Mouse (Mus musculus) yolk sac, embryonic 10.5 days (tissue): ENCODE data around the gene Scgn.

Experiments
- DNase-seq: peaks from one replicate; pipeline ENCODE4 v3.0.0-alpha.2; 2017; ENCODE audit warnings: low spot score

Scgn gene

DNA sequence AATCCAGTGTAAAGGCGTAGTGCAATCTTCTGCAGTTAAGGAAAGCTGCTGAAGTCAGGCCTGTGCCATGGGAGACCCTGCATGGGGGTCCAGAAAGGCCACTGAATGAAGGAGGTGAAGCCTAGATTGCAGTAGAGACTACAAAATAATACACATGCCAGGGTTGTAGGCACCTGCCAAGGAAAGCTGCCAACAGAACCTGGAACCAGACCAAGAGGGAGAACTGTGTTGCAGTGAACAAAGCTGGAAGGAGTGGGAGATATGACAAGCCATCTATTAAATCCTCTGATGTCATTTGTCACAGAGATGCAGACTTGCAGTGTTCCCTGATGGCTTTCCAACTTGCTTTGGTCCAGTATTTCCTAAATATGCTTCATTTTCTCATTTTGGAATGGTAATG, 52.3 kb downstream of the Scgn start:
- DNase-seq: no peak

DNA sequence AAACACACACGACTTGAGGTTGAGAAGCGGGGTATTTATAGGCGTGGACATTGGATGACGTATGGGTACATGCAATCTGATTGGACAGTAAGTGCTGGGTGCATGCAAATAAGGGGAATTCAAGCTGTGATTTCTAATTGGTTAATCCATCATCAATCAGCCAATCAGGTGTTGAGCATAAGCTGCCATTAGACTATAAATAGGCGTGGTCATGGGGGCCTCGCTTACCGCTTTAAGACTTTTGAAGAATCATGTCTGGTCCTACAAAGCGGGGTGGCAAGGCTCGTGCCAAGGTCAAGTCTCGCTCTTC, 56.8 kb downstream of the Scgn start, which contains the start of gene Hist1h2aa:
Gene Hist1h2aa (plus strand): TSS at position 252 of the 310 bp plus-strand sequence.
- DNase-seq: no peak

DNA sequence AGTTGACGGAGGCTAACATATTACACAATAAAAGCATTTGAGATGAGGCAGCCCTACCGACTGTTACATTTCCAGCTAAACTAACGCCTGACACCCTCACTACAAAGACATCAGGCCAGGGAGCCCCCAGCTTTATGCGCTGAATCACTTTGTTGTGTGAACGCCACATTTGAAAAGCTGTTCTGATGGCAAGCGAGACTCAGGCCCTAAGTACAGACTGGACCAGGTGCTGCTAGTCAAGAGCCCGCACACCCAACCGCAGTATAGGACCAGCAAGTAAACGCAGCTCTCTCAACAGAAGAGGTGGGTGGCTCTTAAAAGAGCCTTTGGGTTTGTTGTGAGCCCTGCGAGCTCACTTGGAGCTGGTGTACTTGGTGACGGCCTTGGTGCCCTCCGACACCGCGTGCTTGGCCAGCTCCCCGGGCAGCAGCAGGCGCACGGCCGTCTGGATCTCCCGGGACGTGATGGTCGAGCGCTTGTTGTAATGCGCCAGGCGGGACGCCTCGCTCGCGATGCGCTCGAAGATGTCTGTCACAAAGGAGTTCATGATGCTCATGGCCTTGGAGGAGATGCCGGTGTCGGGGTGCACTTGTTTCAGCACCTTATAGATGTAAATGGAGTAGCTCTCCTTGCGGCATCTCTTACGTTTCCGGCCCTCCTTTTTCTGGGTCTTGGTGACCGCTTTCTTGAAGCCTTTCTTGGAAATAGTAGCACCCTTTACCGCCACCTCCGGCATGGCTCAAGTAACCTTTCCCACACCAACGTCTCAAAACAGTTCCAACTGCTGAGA, 57.4 kb downstream of the Scgn start, which contains the start of gene Hist1h2ba:
Gene Hist1h2ba (minus strand): TSS at position 736 of the 790 bp plus-strand sequence.
- DNase-seq: no peak

DNA sequence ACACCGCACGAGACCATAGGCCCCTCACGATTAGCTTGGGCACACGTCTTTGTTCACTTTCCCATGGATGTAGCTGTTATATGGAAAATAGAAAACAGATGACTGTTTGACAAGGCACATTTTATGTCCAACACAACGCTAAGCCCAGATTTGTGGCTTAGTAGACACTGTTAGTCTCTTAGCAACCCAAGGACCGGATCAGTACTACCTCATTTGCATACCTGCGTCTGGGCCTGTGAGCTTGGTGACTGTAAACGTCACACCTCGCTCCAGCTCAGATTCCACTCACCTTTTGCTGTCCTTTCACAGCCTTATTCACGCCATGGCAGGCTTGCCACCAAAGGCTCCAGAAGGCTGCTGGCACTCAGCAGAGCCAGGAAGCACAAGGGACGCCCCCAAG, 60.1 kb downstream of the Scgn start:
- DNase-seq: no peak

DNA sequence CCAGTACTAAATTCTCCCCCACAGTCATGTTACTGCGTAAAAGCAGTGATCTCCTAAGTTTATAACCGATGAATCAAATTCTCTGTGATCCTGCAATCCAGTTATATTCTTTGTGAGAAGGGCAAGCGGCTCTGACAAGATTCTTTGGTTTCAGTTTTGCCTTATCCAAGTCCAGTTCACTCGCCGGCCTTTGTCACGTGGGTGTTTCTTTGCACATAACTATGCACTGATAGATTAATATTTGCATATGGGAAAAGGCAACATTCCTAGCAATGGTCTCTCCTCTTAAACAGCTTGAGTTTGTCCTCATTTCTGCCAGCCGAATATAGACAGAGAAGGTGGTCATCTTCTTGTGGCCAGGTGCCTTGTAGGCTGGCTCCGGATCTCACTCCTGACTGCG, 60.6 kb downstream of the Scgn start:
- no peak for DNase-seq

DNA sequence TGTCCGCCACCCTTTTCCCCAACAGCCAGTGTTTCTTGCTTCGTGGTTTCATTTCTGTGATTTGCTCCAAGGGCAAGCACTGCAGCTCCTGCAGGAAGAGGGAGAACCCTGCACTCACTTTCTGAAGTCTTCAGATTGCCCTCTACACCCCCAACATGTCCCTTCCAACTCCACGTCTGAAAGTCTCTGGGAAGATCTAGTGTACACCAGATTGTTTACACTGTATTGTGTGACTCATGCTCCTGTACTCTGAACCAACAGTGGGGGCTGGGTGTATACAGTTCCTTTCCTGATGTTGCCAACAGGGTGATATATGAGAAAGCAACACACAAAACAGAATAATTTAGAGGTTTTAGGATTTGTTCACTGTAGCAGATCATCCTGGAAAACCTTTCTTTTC, 62.4 kb downstream of the Scgn start:
- no peak for DNase-seq

DNA sequence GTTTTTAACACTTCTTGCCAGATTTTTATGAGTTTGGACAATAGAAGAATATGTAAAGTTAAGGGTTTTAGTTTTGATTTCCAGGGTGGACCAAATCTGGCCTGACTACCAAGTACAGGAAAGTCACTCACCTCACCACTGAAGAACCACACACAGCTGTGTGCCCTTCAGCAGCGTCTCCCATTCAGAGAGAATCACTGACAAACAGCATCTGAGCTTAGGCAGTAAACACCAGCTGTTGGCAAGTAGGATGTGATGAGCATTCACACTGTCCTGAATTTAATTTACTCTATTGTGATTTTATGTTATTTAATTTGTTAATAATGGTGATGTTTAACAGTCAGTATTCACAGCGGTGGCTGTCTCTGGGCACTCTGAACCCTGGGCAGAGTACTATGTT, 65.2 kb downstream of the Scgn start:
- DNase-seq: no peak

DNA sequence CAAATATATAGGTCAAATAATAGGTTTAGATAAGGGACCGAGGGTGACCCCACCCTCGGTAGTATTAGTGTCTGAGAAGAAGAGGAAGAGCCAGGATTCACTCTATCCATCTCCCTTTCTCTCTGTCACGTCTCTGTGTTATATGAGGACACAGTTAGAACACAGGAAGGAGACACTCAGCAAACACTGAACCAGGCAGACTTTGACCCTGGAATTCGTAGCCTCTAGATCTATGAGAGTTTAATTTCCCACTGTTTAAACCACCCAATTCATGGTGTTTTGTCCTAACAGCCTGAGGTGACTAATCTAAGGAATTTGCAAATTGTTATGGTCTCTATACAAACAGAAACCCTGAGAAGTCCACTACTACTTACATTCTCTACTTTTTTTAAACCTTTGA, 73.3 kb downstream of the Scgn start:
- DNase-seq: peak; percentile 16

DNA sequence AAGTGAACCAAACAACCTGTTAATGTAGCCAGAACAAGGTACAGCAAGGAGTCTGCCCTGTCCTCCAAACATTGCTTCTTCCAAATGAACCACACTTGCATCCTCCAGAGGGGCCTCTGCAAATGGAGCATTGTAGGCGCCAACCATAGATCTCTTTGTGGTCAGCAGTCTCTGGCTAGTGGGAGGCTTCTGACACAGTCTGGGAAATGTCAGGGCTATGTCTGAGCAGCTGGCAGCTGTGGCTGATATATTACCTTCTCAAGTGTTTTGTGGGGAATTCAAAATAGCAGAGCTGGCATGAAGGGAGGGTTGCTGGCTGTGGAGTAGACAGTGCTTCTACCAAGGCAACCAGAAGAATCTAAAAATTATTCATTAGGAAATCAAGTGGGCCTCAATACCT, 74.9 kb downstream of the Scgn start:
- DNase-seq: no peak

DNA sequence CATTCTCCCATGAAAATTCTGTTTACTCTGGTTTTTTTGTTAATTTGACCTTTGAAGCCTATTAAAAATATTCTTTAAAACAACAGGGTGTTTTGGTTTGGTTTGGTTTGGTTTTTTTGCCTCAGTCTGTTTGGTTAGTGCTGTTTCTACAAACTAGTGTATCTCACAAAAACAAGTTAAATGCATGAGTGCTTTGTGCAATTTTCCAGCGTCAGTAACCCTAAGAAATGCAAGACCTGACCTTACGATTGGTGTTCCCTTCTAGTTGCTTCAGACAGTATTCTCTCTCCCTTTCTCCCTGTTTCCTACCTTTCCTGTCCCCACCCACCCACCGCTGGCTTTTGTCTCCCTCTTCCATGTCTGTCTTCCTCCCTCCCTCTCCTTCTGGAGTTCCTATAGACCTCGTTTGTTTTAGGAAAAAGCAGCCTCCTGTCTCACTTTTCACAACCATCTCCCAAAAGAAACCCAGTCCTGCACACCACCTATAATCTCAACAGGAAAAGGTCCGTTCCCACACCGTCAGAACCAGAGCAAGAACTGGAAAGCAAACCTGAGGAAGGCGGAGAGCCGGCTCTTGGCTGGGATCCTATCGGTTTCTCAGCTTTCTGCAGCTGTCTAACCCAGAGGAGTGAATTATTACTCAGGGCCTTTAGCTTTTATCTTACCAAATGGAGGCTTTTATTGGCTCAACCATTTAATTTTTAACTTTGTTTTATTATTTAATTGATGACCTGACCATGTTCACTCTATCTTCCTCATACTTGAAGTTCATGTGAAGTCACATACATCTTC, 76.4 kb downstream of the Scgn start, which contains the start of gene Slc17a4:
Gene Slc17a4 (minus strand): TSS at position 634 of the 792 bp plus-strand sequence.
- DNase-seq: no peak

DNA sequence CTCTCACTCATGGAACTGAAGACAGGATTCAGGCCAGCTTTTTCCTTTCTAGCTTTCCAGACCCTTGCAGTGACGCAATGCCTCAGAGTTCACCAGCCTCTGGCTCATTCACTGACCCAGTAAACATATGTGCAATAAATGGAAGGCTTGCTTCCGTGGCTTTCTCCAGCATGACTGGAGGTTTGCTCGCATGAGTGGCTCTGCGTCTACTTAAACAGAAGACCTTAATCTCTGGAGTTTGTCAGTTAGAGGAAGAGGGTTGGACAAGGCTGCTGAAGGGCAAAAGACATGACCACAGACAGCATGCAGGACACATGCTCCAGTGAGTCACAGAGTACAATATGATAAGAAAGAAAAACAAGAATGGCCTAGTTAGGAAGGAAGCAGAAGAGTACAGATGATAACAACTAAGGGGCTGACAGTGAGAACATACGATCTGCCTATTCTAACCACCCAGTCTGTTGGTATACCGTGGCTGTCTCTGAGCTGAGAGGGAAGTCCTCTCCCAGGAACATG, 77.2 kb downstream of the Scgn start:
- DNase-seq: peak; percentile 74

DNA sequence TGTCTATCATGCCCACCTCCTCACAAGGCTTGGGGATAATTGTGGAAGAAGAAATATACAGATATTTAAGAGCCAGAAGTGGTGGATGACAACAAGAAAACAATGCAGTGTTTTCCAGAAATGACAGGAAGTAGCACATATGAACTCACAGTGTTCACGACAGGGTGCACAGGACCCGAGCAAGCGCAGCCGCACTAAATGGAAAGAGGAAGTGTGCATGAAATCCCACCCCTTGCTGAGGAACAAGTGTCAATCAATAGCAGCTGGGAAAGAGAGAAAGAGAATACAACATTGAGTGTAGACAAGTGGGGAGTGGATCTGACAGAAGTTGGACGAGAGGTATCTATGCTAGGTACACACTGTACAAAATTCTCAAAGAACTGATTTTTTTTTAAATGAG, 79.7 kb downstream of the Scgn start:
- DNase-seq: no peak

DNA sequence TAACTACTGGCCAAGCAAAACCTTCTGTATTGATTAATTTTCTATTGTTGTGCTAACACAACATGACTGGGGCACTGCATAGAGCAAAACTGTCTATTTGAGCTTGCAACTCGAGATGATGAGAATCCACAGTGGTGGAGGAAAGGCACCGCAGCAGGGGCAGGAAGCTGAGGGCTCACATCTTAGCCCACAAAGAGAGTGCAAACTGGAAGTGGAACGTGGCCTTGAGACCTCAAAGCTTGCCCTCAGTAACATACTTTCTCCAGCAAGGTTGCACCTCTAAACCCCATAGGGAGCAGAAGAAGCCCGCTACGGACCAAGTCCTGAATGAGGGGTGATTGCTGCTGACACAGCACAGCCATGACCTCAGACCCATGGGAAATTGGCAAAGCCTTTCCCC, 80.9 kb downstream of the Scgn start:
- no peak for DNase-seq

DNA sequence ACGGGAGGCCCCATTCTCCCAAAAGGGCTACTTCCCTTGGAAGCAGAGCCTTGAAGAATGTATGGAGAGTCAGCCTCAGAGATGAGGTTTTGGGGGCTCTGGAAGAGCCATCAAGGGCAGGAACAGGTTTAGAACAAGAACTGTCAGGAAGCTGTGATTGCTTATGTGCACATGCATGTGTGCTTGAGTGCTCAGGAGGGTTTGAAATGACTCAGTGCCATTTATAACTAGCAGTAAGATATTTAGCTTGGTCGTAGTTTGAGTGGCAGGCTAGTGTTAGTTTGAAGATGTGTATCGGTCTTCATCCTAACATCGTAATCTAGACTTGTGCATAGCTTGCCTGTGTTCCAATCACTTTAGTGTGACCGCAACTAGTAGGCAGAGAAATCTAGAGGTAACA, 84.1 kb downstream of the Scgn start:
- DNase-seq: no peak
